Mouse (Mus musculus) embryonic facial prominence, embryonic 14.5 days (tissue): ENCODE results near the gene Gtf3c5. TPM values are rescaled to one million over a fixed set of nuclear protein-coding genes. Genes with fewer than 3 reads are reported as not detected.
A peak's percentile ranks its signal among the peaks of the same experiment; 100 is the strongest.

Source experiments
- ATAC-seq: fragments of 200-750 bp; cut with Nextera tagmentation; 2 replicates; pipeline ENCODE4 v1.8.0; 2017; ENCODE audit warnings: low read depth, moderate number of reproducible peaks, moderate TSS enrichment
- DNase-seq: peaks from one replicate; pipeline ENCODE4 v3.0.0-alpha.2; 2015; ENCODE audit warnings: low spot score
- H3K27ac ChIP-seq: fragments of 300-500 bp; sonication (generic); replicated peaks from 2 replicates; pipeline ENCODE4 v1.5.1; 2014; ENCODE audit warnings: low read depth, mild to moderate bottlenecking, low read length, moderate library complexity
- H3K27me3 ChIP-seq: fragments of 300-500 bp; sonication (generic); replicated peaks from 2 replicates; pipeline ENCODE4 v1.6.1; 2014; ENCODE audit warnings: low read length; ENCODE audit not compliant: control insufficient read depth, insufficient read depth
- H3K36me3 ChIP-seq: fragments of 300-500 bp; sonication (generic); 2 replicates; pipeline ENCODE4 v1.6.1; 2014; ENCODE audit warnings: low read length, mixed read lengths; ENCODE audit not compliant: control insufficient read depth, insufficient read depth
- H3K4me1 ChIP-seq: fragments of 300-500 bp; sonication (generic); 2 replicates; pipeline ENCODE4 v1.6.1; 2014; ENCODE audit warnings: antibody characterized with exemption, low read length; ENCODE audit not compliant: control insufficient read depth, insufficient read depth
- H3K4me2 ChIP-seq: fragments of 300-500 bp; sonication (generic); 2 replicates; pipeline ENCODE4 v1.6.1; 2014; ENCODE audit warnings: low read depth, mild to moderate bottlenecking, low read length, moderate library complexity, mixed read lengths
- H3K4me3 ChIP-seq: fragments of 300-500 bp; sonication (generic); 2 replicates; pipeline ENCODE4 v1.5.1; 2014; ENCODE audit warnings: low read depth, mild to moderate bottlenecking, low read length
- H3K9ac ChIP-seq: fragments of 300-500 bp; sonication (generic); 2 replicates; pipeline ENCODE4 v1.6.1; 2014; ENCODE audit warnings: low read depth, mild to moderate bottlenecking, low read length, moderate library complexity, mixed read lengths
- H3K9me3 ChIP-seq: fragments of 300-500 bp; sonication (generic); 2 replicates; pipeline ENCODE4 v1.6.1; 2016; ENCODE audit warnings: low read length; ENCODE audit not compliant: control insufficient read depth
- WGBS: fragments of 180-500 bp; shearing (Covaris S2); extraction: QIAGEN DNeasy Blood & Tissue Kit; methylation state at CpG from one replicate; pipeline ENCODE4 v1.1.7; 2014; 5-methylcytosine and 5-hydroxymethylcytosine counted together
- polyA plus RNA-seq: library from polyadenylated mRNA; unstranded; fragments of >200 nt; fragmentation: Nextera tagmentation; extraction: Ambion mirVana; gene quantifications from 2 replicates; pipeline ENCODE4 v1.2.1, GENCODE M21; 2014

Gtf3c5 gene
- polyA plus RNA-seq, 1 experiment from 2014 or later, result 23.7 TPM

GRCm38 (mm10) chr2:28601720-28602590 is 18.4 kb upstream of the Gtf3c5 start:
- DNase-seq (no peak), ATAC-seq (no peak; the same call in 1 of the 2 replicates)
- no peaks in the 10 kb centered on the region for H3K4me1 ChIP-seq
- H3K4me3 ChIP-seq, result no peak overlapping the region
- H3K27ac ChIP-seq, result no peak overlapping the region
- no peak overlapping the region for H3K9ac ChIP-seq
- 51% methylated on average over 12 of the region's 12 CpGs for WGBS
- H3K36me3 ChIP-seq, result no peaks in the 10 kb centered on the region
- H3K4me2 ChIP-seq, result no peak overlapping the region
- no peaks in the 10 kb centered on the region for H3K9me3 ChIP-seq
- H3K27me3 ChIP-seq, result no peaks in the 10 kb centered on the region

GRCm38 (mm10) chr2:28599569-28599900 is 16.0 kb upstream of the Gtf3c5 start:
- Histone ChIP-seq H3K9me3 (no peaks in the 10 kb centered on the region), H3K36me3 (no peaks in the 10 kb centered on the region), H3K9ac (no peak overlapping the region), H3K27me3 (no peaks in the 10 kb centered on the region), H3K27ac (no peak overlapping the region), H3K4me2 (no peak overlapping the region), H3K4me1 (no peaks in the 10 kb centered on the region), H3K4me3 (no peak overlapping the region)
- WGBS, result 71% methylated on average over 6 of the region's 6 CpGs
- no peak for ATAC-seq
- no peak for DNase-seq

- H3K4me2 ChIP-seq, result no peak overlapping the region
- no peak overlapping the region for H3K27ac ChIP-seq
- no peak for ATAC-seq
- no peak overlapping the region for H3K4me3 ChIP-seq
- H3K27me3 ChIP-seq, result no peaks in the 10 kb centered on the region
- H3K4me1 ChIP-seq, result no peaks in the 10 kb centered on the region
- H3K9me3 ChIP-seq, result no peaks in the 10 kb centered on the region
- no peak overlapping the region for H3K9ac ChIP-seq
- 62% methylated on average over 12 of the region's 12 CpGs for WGBS
- DNase-seq, result no peak
- no peaks in the 10 kb centered on the region for H3K36me3 ChIP-seq
Observed at GRCm38 (mm10) chr2:28598692-28599568, 15.4 kb upstream of the Gtf3c5 start.

- no peaks in the 10 kb centered on the region; the same call in 1 of the 2 replicates for H3K27me3 ChIP-seq
- no peak overlapping the region for H3K4me2 ChIP-seq
- ATAC-seq (no peak), DNase-seq (no peak)
- H3K4me3 ChIP-seq, result no peak overlapping the region
- no peaks in the 10 kb centered on the region for H3K9me3 ChIP-seq
- H3K27ac ChIP-seq, result no peak overlapping the region
- H3K36me3 ChIP-seq, result no peaks in the 10 kb centered on the region
- H3K4me1 ChIP-seq, result no peaks in the 10 kb centered on the region
- 76% methylated on average over 7 of the region's 7 CpGs for WGBS
- no peak overlapping the region for H3K9ac ChIP-seq
Observed at GRCm38 (mm10) chr2:28597733-28598547, 14.4 kb upstream of the Gtf3c5 start.

- Histone ChIP-seq H3K4me2 (no peak overlapping the region), H3K9me3 (no peaks in the 10 kb centered on the region), H3K27me3 (no peaks in the 10 kb centered on the region; the same call in 1 of the 2 replicates), H3K36me3 (no peaks in the 10 kb centered on the region), H3K27ac (no peak overlapping the region), H3K9ac (no peak overlapping the region), H3K4me1 (no peaks in the 10 kb centered on the region), H3K4me3 (no peak overlapping the region)
- DNase-seq (no peak), ATAC-seq (no peak)
- WGBS, result 90% methylated on average over 7 of the region's 7 CpGs
Observed at GRCm38 (mm10) chr2:28596998-28597397, 13.4 kb upstream of the Gtf3c5 start.

- Histone ChIP-seq H3K27me3 (no peaks in the 10 kb centered on the region; the same call in 1 of the 2 replicates), H3K9ac (no peak overlapping the region), H3K4me3 (no peak overlapping the region), H3K36me3 (no peaks in the 10 kb centered on the region), H3K4me2 (no peak overlapping the region), H3K27ac (no peak overlapping the region), H3K9me3 (no peaks in the 10 kb centered on the region), H3K4me1 (no peaks in the 10 kb centered on the region)
- no peak for DNase-seq
- ATAC-seq, result no peak
- WGBS, result 89% methylated on average over 6 of the region's 7 CpGs
Observed at GRCm38 (mm10) chr2:28596021-28596420, 12.5 kb upstream of the Gtf3c5 start.

- WGBS, result 10% methylated on average over 15 of the region's 15 CpGs
- no peaks in the 10 kb centered on the region; the same call in 1 of the 2 replicates for H3K27me3 ChIP-seq
- H3K9me3 ChIP-seq, result no peaks in the 10 kb centered on the region
- H3K4me3 ChIP-seq, result no peak overlapping the region
- H3K9ac ChIP-seq, result no peak overlapping the region
- no peak for ATAC-seq
- peak; percentile 64 for DNase-seq
- no peaks in the 10 kb centered on the region for H3K36me3 ChIP-seq
- H3K27ac ChIP-seq, result no peak overlapping the region
- H3K4me2 ChIP-seq, result no peak overlapping the region
- H3K4me1 ChIP-seq, result no peaks in the 10 kb centered on the region
Observed at GRCm38 (mm10) chr2:28592809-28593208, 9.3 kb upstream of the Gtf3c5 start.

GRCm38 (mm10) chr2:28591479-28591878 is 7.9 kb upstream of the Gtf3c5 start:
- no peaks in the 10 kb centered on the region; the same call in 1 of the 2 replicates for H3K27me3 ChIP-seq
- H3K27ac ChIP-seq, result no peak overlapping the region
- H3K36me3 ChIP-seq, result no peaks in the 10 kb centered on the region
- peak; percentile 39 for DNase-seq
- ATAC-seq, result no peak
- no peak overlapping the region for H3K9ac ChIP-seq
- H3K9me3 ChIP-seq, result no peaks in the 10 kb centered on the region
- no peak overlapping the region for H3K4me2 ChIP-seq
- 58% methylated on average over 2 of the region's 2 CpGs for WGBS
- no peaks in the 10 kb centered on the region for H3K4me1 ChIP-seq
- no peak overlapping the region for H3K4me3 ChIP-seq
